Mouse (Mus musculus): ENCODE results near the gene Nudt15.
"Not testable (repeated sequence)": the region's sequence is repeated elsewhere in the genome, so short reads cannot be mapped to it uniquely, and the experiment has no call there.

Nudt15 gene

DNA sequence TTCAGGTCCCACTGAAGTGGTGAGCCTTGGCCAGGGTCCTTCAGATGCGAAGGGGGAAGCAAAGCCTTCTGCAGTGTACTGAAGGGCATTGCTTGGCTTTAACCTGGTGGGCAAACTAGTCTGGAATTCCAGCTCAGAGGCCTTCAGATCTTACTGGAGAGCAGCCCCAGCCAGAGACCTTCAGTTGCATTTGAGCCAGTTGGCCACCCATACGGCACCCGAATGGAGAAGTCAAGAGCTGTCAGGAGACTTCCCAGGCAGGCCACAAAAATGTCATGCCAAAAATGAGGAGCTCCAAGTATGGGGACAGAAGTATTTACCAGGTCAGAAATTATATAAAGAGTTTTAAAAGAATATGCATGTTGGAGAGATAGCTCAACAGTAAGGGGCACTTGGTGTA lies at the start of gene Nudt15:
Nudt15 (minus strand) TSS at position 192 of the 400 bp plus-strand sequence.
- DNase-seq (ENCODE audit: low read depth, low spot score) = no peak

DNA sequence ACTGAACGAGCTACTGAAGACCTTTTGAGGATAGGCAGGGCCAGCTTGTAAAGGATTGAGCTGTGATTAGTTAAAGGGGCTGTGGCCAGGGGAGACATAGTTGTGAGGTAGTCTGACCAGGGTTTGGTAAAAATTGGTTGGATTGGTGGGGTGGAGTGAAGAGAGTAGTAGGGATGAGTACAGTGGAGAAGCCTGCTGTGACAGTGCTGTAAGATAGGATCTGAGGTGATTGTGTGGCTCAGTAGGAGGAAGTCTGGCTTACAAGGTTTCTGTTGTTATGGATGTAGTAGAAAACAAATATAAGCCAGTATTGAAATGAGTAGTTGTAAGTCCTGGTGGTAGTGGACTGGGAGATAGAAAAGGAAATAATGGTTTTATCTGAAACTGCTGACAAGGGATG lies 44.1 kb upstream of the Nudt15 start:
- no peak for DNase-seq (ENCODE audit: low read depth, low spot score)

DNA sequence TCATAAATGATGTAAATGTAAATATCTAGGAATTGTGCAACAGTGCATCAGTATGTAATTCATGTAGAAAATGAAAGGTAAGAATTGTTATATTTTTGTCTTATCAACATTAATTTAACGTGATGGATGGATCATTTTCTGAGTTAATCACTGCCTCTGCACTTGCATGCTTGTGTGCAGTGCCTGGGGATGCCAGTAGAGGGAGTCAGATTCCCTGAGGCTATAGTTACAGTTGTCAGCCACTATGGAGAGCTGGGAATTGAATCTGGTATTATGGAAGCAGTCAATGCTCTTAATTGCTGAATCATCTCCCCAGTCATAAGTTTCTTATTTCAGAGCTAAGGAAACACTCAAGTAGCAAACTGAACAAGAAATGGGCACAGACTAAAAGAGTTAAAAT lies 40.0 kb upstream of the Nudt15 start:
- DNase-seq (ENCODE audit: low read depth, low spot score) = no peak

DNA sequence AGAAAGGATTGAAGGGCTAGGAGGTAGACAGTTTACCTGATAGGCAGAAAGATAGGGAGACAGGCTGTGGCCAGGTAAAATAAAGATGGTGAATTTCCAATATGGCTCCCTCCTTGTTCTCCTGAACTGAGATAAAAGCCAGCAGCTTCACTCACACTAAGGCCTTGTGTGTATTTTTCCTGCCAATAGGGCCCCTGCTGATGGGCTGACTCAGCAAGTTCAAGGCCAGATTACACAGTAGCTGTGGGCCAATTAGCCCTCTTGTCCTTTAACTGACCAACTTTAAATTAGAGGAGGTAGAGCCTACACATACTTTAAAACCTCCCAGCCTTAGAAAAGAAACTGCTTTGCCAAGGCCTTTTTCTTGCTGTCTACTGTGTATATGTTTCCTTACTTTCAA lies 28.3 kb upstream of the Nudt15 start:
- no peak for DNase-seq (ENCODE audit: low read depth, low spot score)

DNA sequence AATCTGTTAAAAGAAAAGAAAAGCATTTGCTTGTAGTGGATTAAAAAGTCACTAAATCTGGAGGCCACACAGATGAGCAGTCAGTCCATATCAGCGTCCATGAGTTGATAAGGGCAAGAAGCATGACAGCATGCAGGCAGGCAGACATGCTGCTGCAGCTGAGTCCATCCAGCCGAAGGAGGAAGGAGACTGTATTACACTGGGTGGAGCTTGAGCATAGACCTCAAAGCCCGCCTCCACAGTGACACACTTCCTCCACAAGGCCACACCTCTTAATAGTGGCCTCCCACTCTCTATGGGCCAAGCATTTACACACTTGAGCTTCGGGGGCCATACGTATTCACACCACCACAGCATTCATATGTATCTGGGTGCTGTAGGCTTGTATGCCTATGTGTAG lies 26.0 kb upstream of the Nudt15 start:
- no peak for DNase-seq (ENCODE audit: low read depth, low spot score)

DNA sequence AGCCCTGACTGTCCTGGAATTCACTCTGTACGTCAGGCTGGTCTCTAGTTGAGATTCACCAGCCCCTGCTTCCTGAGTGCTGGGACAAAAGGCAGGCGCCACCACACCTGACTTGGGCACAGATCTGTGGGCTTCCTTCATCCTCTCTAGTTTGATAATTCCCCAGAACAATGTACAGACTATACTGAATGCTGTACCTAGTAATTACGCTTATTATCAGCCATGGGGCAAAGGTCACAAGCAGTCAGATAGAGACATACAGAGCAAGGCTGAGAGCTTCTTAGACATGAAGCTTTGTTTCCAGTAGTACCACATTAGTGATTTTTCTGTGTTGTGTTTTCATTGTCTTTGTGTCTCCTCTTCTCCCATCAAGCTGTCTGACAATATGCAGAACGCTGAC lies 23.1 kb upstream of the Nudt15 start:
- no peak for DNase-seq (ENCODE audit: low read depth, low spot score)

DNA sequence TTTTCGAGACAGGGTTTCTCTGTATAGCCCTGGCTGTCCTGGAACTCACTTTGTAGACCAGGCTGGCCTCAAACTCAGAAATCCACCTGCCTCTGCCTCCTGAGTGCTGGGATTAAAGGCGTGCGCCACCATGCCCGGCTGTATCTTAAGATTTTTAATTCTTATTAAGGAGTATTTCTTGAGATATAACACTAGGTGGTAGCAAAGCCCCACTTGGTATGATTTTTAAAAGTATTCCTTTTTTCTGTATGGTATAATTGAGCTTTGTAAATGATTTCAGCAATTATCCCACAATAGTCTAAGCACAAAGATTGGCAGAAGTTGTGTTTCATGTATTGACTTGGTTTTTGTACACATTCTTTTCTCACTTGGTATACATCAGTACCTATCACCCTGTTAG lies 21.8 kb upstream of the Nudt15 start:
- DNase-seq (ENCODE audit: low read depth, low spot score) = not testable (repeated sequence)

DNA sequence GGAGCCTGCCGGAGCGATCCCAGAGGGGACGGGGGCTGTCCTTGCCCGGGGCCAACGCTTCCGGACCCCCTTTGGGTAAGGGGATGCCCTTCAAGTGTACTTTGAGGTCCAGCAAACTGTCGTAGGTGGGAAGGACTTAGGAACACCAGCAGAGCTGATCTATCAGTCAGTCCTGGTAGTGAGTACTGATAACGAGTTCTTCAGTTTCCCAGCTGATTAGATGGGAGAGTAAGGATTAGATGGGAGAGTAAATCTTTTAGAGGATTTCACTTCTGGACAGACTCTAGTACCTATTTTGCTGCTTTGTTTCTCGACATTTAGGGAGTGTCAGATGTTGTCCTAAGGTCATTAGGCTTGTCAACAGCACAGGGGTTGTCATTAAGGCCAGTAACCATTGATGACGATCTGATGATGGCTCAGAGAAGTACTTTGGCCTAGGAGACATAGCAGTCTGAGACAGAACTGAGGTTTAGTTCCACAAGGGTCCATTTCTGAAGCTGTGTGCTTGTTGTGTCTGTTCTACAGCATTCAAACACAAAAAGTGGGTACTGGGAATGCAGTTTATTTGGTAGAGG lies 5.2 kb upstream of the Nudt15 start:
- DNase-seq (ENCODE audit: low read depth, low spot score) = no peak

DNA sequence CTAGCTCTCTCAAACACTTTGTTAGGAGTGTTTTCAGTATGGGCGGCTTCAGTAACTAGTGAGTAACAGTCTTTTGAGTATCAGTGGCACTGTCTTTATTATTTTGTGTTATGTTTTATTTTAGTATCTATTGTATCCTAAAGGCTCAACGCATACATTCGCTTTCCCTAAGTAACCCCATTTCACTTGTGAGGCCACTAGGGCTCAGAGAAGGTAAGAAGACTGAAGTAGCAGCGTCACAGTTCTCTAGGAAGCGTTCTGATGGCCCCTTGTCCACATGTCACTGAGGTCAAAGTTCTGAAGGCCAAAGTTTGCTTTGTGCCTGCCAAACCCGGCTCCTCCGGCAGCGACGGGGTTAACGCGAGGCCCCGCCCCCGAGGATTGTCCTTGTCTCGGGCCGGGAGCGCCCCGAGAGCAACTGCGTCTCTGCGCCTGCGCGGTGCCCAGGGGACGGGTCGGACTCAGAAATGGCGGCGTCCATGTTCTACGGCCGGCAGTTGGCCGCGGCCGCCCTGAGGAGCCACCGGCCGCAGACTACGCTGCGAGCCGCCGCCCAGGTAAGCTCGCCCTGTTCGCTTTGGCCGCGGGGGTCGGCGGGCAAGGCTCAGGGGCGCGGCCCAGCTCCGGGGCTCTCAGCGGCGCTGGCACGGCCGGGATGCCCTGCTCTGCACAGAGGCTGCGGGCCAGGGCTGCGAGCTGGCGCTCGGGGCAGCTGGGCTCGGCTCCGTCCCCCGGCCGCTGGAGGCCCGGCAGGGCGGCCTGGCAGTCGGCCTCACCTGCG lies 4.5 kb upstream of the Nudt15 start:
- peak; percentile 94 for DNase-seq (ENCODE audit: low read depth, low spot score)

DNA sequence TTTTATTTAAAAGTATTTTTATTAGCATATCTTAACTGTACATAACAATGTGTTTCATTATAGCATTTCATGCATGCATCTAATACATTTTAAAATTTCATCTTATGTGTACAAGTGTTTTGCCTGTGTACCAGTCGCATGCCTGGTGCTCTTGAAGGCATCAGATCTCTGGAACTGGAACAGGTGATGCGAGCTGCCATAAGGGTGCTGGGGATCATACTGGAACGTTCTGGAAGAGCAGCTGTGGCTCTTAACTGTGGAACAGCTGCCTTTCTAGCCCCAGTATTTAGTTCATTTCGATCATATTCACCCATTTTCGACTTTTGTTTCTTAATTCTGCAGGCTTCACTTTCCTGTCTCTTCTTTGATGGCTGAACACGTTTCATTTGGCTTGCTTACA lies 3.1 kb upstream of the Nudt15 start:
- DNase-seq (ENCODE audit: low read depth, low spot score) = no peak

DNA sequence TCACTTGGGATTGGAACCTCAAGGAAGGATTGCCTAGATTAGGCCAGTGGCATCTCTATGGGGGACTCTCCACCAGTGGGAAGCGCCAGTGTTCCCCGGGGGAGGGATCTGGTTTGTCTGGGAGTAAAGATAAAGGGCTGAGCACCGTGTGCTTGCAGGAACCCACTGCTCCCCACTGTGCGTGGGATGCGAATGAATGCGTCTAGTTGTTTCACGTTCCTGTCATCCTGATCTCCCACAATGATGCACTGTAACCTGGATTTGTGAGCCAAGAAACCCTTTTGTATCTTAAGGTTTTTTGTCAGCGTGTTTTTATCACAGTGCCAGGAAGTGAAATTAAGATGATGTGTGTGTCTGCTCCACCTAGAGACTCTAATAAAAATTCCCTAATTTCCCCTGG lies 2.7 kb upstream of the Nudt15 start:
- no peak for DNase-seq (ENCODE audit: low read depth, low spot score)

DNA sequence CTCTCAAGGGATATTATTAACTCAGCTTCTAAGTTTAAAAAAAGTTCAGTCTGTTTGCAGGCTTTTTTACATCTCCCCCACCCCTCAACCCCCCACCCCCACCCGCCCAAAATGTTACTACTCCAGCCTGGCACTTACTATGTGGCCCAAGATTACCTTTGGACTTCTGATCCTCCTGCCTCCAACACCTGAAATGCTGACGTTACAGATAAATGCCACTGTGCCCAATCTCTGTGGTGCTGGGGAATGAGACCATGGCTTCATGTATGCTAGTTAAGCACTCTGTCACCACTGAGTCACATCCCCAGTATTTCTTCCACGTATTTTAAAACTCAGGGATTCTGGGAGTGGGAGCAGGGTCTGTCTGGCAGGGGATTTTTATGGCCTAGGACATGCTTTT lies 2.2 kb upstream of the Nudt15 start:
- DNase-seq (ENCODE audit: low read depth, low spot score) = no peak

DNA sequence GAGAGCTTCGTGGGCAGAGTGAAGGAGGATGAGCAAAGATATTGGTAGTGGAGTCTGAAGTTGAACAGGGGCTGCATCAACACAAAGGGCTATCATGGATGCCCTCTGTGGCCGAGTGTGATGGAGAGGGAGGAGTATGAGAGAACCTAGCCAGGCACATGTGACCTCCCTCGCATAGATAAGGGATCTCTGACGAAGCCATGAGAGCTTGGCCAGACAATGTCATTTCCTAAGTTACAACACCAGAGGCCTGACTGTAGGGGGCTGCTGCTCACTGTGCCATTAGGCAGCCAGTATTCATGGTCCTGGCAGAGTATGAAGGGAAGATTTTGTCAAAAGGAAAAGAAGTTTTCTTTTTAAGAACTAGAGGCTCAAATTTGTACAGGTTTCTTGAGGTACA lies 1.0 kb downstream of the Nudt15 start:
- DNase-seq (ENCODE audit: low read depth, low spot score) = no peak

DNA sequence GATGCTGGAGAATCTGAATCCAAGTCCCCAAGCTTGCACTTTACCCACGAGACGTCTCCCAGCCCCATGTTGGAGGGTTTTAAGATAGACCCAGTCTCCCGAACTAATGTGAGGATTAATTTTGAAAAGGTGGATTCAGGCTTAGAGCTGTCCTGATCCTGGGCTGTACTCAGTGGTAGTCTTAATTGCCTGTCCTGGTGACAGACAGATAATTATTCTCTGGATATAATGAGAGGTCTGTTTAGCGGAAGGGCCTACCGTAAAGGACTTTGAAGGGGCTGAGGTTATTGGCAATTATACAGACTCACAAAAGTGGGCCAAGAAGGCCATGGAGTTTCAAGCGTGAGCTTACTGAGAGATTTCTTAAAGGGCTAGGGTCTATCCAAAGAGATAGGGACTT lies 4.3 kb downstream of the Nudt15 start:
- no peak for DNase-seq (ENCODE audit: low read depth, low spot score)

DNA sequence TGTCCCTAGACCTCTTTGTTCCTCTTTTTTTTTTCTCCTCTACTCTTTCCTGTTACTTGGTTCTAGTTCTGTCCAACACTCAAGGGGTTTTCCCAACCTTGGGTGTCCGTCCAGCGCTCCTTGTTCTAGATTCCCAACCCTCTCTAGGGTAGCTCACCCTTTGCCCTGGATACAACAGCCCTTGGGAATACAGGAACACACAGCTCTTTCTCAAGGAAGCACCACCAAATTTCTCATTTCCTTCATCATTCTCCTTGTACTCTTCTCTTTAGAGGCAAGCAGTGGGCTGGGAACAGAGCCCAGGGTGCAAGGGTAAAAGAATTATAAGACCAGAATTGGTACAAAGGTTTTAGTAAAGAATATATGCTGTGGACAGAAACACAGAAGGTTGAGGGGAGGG lies 12.4 kb downstream of the Nudt15 start:
- DNase-seq (ENCODE audit: low read depth, low spot score) = no peak

DNA sequence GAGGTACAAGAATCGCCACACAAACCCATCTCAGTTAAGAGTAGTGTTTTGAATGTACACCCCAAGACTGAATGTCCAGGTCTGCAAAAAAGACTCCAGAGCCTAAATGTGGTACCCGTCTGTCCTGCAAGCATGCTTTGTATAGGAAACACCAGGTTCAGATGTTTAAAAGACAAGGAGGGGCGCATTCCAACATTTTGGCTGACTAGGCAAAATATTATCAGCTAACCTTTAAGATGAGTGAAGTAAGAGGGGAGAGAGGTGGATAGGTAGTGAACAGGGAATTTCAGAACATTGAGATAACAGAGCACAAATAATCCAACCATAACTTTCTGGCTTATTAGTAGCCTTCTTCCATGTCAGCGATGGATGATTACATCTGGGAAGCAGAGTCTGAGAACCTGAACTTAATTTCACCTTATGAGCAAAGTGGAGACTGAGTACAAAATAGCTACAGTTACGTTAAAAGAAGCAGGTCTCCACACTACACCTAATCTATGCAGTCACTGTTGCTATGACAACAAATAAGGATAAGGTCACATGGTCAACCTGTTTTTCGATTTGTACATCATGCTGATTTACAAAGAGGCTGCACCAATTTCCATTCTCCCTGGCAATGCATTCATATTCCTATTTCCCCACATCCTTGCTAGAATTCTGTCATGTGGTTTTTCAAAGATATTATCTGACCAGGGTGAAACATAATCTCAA lies 14.1 kb downstream of the Nudt15 start:
- no peak for DNase-seq (ENCODE audit: low read depth, low spot score)

DNA sequence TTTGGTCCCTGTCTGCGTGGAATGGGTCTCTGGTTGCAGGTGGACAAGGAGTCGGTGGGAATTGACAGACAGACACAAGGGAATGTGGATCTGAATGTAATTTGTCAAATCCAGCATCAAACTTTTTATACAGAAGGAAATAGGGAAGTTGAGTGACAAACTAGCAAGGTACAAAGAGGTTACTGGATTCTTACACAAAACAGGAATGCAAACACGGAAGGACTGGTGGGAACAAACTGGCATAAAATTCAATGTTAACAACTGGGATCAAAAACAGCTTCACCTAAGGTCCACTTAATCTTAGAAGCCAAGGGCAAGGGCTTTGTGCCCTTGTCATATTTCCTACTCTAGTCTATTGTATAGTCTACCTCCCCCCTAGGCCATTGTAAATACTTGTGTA lies 19.4 kb downstream of the Nudt15 start:
- DNase-seq (ENCODE audit: low read depth, low spot score) = not testable (repeated sequence)

DNA sequence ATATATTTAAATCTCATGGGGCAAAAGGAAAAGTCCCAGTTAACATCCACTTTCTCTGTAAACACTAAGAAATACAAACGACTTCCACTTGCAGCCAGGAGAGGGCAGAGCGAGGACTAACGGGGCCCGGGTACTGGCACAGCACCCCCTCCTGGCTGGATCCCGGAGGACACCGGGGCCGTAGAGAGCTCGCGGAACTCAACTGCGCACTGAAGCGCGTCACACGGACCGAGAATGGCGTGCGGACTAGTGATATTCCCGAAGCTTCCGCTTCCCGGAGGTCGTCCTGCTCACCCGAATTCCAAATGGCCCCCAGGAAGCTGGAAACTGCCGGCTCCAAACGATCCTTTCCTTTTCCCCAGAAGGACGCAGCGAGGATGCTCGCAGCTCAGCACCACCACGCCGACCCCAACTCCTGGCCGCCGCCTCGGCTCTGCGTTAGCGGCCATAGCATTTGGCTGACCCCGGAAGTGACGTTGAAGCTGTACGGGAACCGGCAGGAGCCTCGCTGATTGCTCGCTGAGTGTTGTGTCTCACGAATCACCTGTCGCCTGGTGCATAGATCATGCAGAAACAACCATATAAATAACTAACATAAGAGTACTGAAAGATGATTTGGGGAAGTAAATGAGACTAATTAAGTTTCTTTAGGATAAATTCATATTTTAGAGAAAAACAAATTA lies 23.1 kb downstream of the Nudt15 start, which contains the start of gene Sucla2:
Sucla2 (plus strand) TSS at position 554 of the 683 bp plus-strand sequence.
- DNase-seq (ENCODE audit: low read depth, low spot score) = peak; percentile 97

DNA sequence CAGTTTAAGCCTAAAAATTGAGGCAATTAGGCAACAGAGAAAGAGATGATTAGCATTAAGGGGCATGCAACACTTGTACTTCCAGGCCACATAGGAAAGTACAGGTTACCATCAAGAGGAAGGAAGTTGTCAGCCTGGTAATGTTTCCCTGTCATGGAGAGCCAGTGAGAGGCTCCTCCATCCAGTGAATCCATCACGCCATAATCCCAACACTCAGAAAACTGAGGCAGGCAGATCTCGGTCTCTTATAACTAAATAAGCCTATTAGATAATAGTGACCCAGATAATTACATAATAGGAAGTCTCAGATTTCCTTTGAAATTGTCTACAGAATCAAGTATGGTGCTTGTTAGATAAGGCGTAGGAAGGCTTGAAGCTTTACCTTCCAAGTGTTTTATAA lies 23.9 kb downstream of the Nudt15 start:
- no peak for DNase-seq (ENCODE audit: low read depth, low spot score)

DNA sequence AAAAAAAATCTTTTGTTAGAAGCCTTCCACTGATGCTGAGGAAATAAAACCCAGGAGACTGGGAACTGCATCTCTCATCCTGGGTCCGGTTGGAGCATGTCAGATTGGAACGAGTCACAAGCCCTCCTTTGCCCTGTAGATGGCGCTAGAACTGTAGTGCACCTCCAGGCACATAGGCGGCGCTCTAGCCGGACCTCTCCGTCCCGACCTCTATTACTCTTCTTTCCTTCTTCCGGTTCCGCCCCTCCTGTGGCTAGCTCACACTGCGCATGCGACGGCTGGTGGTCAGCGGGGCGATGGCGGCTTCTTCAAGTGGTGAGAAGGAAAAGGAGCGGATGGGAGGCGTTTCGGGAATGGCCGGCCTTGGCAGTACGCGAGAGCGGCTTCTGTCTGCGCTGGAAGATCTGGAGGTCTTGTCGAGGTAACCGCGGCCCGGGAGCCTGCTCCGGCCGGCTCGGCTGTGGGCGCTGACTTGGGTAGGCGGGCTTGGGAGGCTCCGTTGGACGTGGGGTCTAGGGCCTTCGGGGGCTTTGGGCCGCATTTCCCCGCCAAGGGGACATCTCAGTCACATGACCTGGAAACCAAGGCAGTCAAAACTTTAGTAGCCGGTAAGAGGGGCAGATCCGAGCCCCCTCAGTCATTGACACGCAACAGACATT lies 38.1 kb downstream of the Nudt15 start, which contains the start of gene Med4:
Med4 (plus strand) TSS at position 261 of the 659 bp plus-strand sequence.
- DNase-seq (ENCODE audit: low read depth, low spot score) = peak; percentile 96

DNA sequence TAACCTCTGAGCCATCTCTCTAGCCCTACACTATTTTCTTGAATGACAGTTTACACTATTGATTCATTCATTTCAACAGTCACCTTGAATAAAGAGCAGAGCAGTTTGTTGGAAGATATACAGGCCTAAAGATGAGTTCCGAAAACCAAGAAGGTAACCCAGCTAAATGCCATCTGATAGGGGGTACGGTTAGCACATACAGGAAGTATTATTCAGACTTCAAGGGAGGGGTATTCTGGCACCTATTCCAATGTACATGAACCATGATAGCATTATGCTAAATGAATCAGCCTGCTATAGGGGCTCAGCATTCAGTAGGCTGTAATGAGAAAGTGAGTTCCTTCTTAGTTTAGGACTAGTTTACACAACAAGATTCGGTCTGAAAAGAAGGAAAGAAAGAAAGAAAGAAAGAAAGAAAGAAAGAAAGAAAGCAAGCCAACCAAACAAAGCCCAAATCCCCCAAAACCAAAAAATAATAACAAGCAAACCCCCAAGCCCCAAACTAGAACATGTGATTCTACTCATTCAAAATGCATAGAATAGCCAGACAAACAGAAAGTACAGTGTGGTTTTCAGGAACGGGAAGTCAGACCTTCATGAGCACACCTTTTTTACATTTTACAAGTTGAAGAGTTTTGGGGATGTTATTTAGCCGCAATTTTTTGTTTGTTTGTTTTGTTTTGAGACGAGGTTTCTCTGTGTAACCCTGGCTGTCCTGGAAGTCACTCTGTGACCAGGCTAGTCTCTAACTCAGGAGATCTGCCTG lies 39.2 kb downstream of the Nudt15 start:
- DNase-seq (ENCODE audit: low read depth, low spot score) = no peak
